Mouse (Mus musculus): ENCODE data around the gene Zkscan17. TPM values are rescaled to one million over a fixed set of nuclear protein-coding genes. Genes with fewer than 3 reads are reported as not detected.

The Zkscan17 gene
- total and polyA plus RNA-seq, 3 experiments, result 15.3 to 89.8 (median 48.6) TPM

DNA sequence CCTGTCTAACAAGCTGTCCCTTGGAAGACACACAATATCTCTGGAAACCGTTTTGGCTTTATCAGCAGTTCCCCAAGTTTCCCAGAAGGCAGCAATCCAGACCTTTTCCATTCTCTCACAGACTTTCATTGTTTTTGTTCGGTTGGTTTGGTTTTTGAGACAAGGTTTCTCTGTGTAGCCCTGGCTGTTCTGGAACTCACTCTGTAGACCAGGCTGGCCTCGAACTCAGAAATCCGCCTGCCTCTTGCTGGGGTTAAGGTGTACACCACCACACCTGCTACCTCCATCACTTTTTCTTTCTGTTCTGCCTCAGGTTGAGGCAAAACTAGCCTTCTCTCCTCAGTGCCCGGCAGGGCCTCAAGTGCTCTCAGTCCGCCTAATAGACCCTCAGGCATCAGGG, 12.2 kb downstream of the Zkscan17 start:
- TF ChIP-seq GATA2 (IDR thresholded peaks at IDR 0.05; ENCODE audit: borderline replicate concordance, low read depth, low read length), result no peak
- TF ChIP-seq GATA1 (IDR thresholded peaks at IDR 0.05; ENCODE audit: borderline replicate concordance, low read length), result no peak
- no peak for TF ChIP-seq CTCF (IDR thresholded peaks at IDR 0.05; ENCODE audit: low read depth, low read length)
- TF ChIP-seq TAL1 (conservative IDR thresholded peaks at IDR 0.05; ENCODE audit: low read depth, low read length), result no peak
- no peak for TF ChIP-seq POLR2AphosphoS5 (IDR thresholded peaks at IDR 0.05; ENCODE audit: insufficient replicate concordance, low read depth, low read length)
- no peaks in the 10 kb centered on the region for H3K4me1 ChIP-seq (ENCODE audit: insufficient read depth, low read depth, low read length)
- peaks cover 7% of the 10 kb centered on the region for H3K27me3 ChIP-seq (ENCODE audit: insufficient read depth, low read length)
- H3K4me3 ChIP-seq (ENCODE audit: low read depth, low read length), result no peak overlapping the region
- H3K9me3 ChIP-seq (replicated peaks), result no peaks in the 10 kb centered on the region
- ATAC-seq (ENCODE audit: extremely low read depth, insufficient number of reproducible peaks, low FRiP score, poor library complexity, severe bottlenecking) (no peak), DNase-seq (ENCODE audit: low spot score) (no peak)
- H3K36me3 ChIP-seq (replicated peaks), result peaks cover 30% of the 10 kb centered on the region

DNA sequence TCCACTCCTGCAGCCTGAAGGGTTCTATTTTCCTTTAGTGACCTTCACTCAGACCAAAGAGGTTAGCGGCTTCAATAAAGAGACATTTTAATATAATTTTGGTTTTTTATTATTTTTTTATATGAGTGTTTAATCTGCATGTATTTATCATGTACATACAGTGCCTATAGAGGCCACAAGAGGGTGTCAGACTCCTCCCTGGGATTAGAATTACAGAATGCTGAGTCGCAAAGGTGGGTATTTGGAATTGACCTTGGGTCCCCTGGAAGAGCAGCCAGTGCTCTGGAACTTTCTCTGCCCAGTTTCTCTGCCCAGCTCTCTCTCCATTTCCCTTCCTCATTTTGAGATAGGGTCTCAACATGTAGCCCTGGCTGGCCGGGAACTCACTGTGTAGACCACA, 13.0 kb downstream of the Zkscan17 start:
- DNase-seq (ENCODE audit: low spot score) (no peak), ATAC-seq (ENCODE audit: extremely low read depth, insufficient number of reproducible peaks, low FRiP score, poor library complexity, severe bottlenecking) (no peak)
- H3K27me3 ChIP-seq (ENCODE audit: insufficient read depth, low read length), result peaks cover 7% of the 10 kb centered on the region
- no peaks in the 10 kb centered on the region for H3K9me3 ChIP-seq (replicated peaks)
- peaks cover 38% of the 10 kb centered on the region for H3K36me3 ChIP-seq (replicated peaks)
- no peaks in the 10 kb centered on the region for H3K4me1 ChIP-seq (ENCODE audit: insufficient read depth, low read depth, low read length)
- H3K4me3 ChIP-seq (ENCODE audit: low read depth, low read length), result no peak overlapping the region
- TF ChIP-seq GATA2 (IDR thresholded peaks at IDR 0.05; ENCODE audit: borderline replicate concordance, low read depth, low read length), result no peak
- no peak for TF ChIP-seq POLR2AphosphoS5 (IDR thresholded peaks at IDR 0.05; ENCODE audit: insufficient replicate concordance, low read depth, low read length)
- TF ChIP-seq TAL1 (conservative IDR thresholded peaks at IDR 0.05; ENCODE audit: low read depth, low read length), result no peak
- no peak for TF ChIP-seq GATA1 (IDR thresholded peaks at IDR 0.05; ENCODE audit: borderline replicate concordance, low read length)
- TF ChIP-seq CTCF (IDR thresholded peaks at IDR 0.05; ENCODE audit: low read depth, low read length), result no peak

DNA sequence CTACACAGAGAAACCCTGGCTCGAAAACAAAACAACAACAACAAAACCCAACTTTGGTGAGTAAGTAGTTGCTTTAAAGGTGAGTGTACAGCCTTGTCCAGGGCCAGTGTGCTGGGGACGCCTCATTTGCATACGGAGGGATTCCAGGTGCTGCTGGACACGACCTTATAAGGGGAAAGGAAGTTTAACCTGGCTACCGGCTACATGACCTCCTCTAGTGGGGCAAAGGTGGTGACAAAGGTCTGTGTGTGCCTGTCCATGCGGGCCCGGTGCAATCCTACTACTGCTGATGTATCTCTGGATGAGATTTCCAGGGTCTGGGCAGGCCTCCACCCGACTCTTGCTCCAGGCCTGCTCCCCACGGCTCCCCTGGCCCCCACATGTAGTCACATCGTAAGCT, 13.8 kb downstream of the Zkscan17 start:
- no peak for DNase-seq (ENCODE audit: low spot score)
- no peaks in the 10 kb centered on the region for H3K9me3 ChIP-seq (replicated peaks)
- peaks cover 46% of the 10 kb centered on the region for H3K36me3 ChIP-seq (replicated peaks)
- TF ChIP-seq POLR2AphosphoS5 (IDR thresholded peaks at IDR 0.05; ENCODE audit: insufficient replicate concordance, low read depth, low read length), result no peak
- no peak for TF ChIP-seq GATA1 (IDR thresholded peaks at IDR 0.05; ENCODE audit: borderline replicate concordance, low read length)
- no peak for TF ChIP-seq GATA2 (IDR thresholded peaks at IDR 0.05; ENCODE audit: borderline replicate concordance, low read depth, low read length)
- TF ChIP-seq TAL1 (conservative IDR thresholded peaks at IDR 0.05; ENCODE audit: low read depth, low read length), result no peak
- TF ChIP-seq CTCF (IDR thresholded peaks at IDR 0.05; ENCODE audit: low read depth, low read length), result no peak
- no peak overlapping the region for H3K4me3 ChIP-seq (ENCODE audit: low read depth, low read length)
- H3K4me1 ChIP-seq (ENCODE audit: insufficient read depth, low read depth, low read length), result peaks cover 4% of the 10 kb centered on the region; the same call in 1 of the 2 replicates
- no peak for ATAC-seq (ENCODE audit: extremely low read depth, insufficient number of reproducible peaks, low FRiP score, poor library complexity, severe bottlenecking)
- H3K27me3 ChIP-seq (ENCODE audit: insufficient read depth, low read length), result peaks cover 5% of the 10 kb centered on the region

DNA sequence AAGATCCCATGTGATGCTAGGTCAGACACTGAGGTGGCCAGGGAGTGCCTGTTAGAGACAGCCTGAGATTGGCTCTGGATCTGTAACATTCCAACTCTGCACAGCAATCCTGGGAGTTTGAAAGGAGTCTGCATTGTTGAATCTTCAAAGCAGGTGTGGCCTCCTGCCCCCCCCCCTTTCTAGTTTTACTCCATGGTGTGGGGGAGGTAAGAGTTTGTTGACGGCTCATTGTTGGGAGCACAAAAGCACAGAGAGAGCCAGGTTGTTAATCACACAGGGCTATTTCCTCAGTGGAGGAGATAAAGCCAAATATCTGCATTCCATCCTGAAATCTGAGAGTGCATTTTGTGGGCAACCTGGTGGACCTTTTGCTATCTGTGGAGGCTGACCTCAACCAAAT, 15.0 kb downstream of the Zkscan17 start:
- ATAC-seq (ENCODE audit: extremely low read depth, insufficient number of reproducible peaks, low FRiP score, poor library complexity, severe bottlenecking), result no peak
- peaks cover 14% of the 10 kb centered on the region for H3K4me1 ChIP-seq (ENCODE audit: insufficient read depth, low read depth, low read length)
- H3K9me3 ChIP-seq (replicated peaks), result no peaks in the 10 kb centered on the region
- no peak overlapping the region for H3K4me3 ChIP-seq (ENCODE audit: low read depth, low read length)
- H3K36me3 ChIP-seq (replicated peaks), result peaks cover 58% of the 10 kb centered on the region
- DNase-seq (ENCODE audit: low spot score), result no peak
- TF ChIP-seq POLR2AphosphoS5 (IDR thresholded peaks at IDR 0.05; ENCODE audit: insufficient replicate concordance, low read depth, low read length), result no peak
- TF ChIP-seq GATA1 (IDR thresholded peaks at IDR 0.05; ENCODE audit: borderline replicate concordance, low read length), result no peak
- TF ChIP-seq TAL1 (conservative IDR thresholded peaks at IDR 0.05; ENCODE audit: low read depth, low read length), result no peak
- no peak for TF ChIP-seq GATA2 (IDR thresholded peaks at IDR 0.05; ENCODE audit: borderline replicate concordance, low read depth, low read length)
- no peak for TF ChIP-seq CTCF (IDR thresholded peaks at IDR 0.05; ENCODE audit: low read depth, low read length)
- peaks cover 5% of the 10 kb centered on the region for H3K27me3 ChIP-seq (ENCODE audit: insufficient read depth, low read length)

DNA sequence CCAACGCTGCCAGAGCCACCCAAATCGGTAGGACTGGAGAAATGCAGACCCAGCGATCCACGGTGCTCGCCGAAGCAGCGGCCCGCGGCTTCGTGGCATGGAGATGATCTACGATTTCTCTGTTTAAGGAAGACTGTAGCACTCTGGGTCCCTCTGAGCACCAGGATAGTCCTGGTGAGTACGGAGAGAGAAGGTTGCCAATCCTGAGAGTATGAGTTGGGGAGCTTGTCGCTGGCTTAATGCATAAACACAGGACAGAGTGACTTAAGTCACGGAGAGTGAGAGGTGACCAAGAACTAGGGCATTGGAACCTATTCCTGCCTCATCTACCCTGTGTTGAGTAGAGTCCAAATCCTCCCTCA, 19.9 kb downstream of the Zkscan17 start:
- no peak for DNase-seq (ENCODE audit: low spot score)
- no peak for ATAC-seq (ENCODE audit: extremely low read depth, insufficient number of reproducible peaks, low FRiP score, poor library complexity, severe bottlenecking)

DNA sequence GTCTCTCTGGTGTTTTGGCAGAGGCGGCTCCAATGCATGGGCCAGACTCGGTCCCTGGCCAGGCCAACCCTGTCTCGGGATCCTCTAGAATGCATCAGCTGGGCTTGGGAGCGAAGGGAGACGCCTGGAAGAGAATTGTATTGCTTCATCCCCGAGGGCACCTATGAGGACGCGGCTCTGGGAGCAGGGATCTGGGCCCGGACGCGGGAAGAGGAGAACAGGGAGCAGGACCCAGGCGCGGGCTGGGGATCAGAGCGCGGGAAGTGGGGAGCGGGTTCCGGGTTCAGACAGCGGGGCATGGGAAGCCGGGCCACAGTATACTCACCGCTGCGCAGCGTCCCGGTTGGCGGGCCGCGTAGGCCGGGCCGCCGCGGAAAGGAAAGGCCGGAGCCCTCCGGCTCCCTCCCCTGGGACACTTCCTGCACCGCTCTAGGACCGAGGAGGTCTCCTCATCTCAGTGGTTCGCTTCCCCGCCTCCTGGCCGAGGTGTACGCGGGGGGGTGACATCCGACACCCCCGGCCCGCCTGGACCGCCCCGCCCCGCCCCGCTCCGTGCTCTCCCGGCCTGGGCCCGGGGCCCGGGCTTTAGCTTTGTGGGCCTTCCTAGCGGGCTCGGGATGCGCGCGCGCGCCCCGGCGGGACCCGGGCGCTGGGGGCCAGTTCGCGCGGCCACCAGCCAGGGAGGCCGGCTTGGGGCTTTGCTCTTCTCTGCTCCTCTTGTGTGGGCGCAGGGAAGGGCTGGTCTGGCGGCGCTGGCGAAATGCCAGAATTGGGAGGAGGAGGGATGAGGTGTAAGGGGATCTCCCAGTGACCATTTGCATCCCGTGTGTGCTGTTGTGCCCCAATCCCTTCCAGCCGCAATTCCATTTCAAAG, 20.5 kb downstream of the Zkscan17 start:
- Histone ChIP-seq H3K36me3 (replicated peaks) (peaks cover 83% of the 10 kb centered on the region), H3K4me1 (ENCODE audit: insufficient read depth, low read depth, low read length) (peaks cover 39% of the 10 kb centered on the region), H3K9me3 (replicated peaks) (no peaks in the 10 kb centered on the region), H3K27me3 (ENCODE audit: insufficient read depth, low read length) (no peaks in the 10 kb centered on the region), H3K4me3 (ENCODE audit: low read depth, low read length) (peak overlapping the region; percentile 86)
- ATAC-seq (ENCODE audit: extremely low read depth, insufficient number of reproducible peaks, low FRiP score, poor library complexity, severe bottlenecking) (peak; percentile 55), DNase-seq (ENCODE audit: low spot score) (peak; percentile 84)
- TF ChIP-seq GATA2 (IDR thresholded peaks at IDR 0.05; ENCODE audit: borderline replicate concordance, low read depth, low read length) (no peak), CTCF (IDR thresholded peaks at IDR 0.05; ENCODE audit: low read depth, low read length) (no peak), POLR2AphosphoS5 (IDR thresholded peaks at IDR 0.05; ENCODE audit: insufficient replicate concordance, low read depth, low read length) (no peak), TAL1 (conservative IDR thresholded peaks at IDR 0.05; ENCODE audit: low read depth, low read length) (no peak), GATA1 (IDR thresholded peaks at IDR 0.05; ENCODE audit: borderline replicate concordance, low read length) (no peak)

More for the DNA sequence above, 19.9 kb downstream of the Zkscan17 start:
- H3K36me3 ChIP-seq (replicated peaks), result peaks cover 83% of the 10 kb centered on the region
- no peak for TF ChIP-seq TAL1 (conservative IDR thresholded peaks at IDR 0.05; ENCODE audit: low read depth, low read length)
- TF ChIP-seq POLR2AphosphoS5 (IDR thresholded peaks at IDR 0.05; ENCODE audit: insufficient replicate concordance, low read depth, low read length), result no peak
- H3K4me1 ChIP-seq (ENCODE audit: insufficient read depth, low read depth, low read length), result peaks cover 39% of the 10 kb centered on the region
- H3K27me3 ChIP-seq (ENCODE audit: insufficient read depth, low read length), result no peaks in the 10 kb centered on the region
- H3K9me3 ChIP-seq (replicated peaks), result no peaks in the 10 kb centered on the region
- peak overlapping the region; percentile 86 for H3K4me3 ChIP-seq (ENCODE audit: low read depth, low read length)

All from G1E (cell line).